Mouse (Mus musculus) thymus, postnatal 25 days (tissue): ENCODE results near the gene Zpr1.
"Not testable (repeated sequence)": the region's sequence is repeated elsewhere in the genome, so short reads cannot be mapped to it uniquely, and the experiment has no call there.

ENCODE experiments used
- DNase-seq: peaks from one replicate; pipeline ENCODE4 v3.0.0; 2022

Gene Zpr1

DNA sequence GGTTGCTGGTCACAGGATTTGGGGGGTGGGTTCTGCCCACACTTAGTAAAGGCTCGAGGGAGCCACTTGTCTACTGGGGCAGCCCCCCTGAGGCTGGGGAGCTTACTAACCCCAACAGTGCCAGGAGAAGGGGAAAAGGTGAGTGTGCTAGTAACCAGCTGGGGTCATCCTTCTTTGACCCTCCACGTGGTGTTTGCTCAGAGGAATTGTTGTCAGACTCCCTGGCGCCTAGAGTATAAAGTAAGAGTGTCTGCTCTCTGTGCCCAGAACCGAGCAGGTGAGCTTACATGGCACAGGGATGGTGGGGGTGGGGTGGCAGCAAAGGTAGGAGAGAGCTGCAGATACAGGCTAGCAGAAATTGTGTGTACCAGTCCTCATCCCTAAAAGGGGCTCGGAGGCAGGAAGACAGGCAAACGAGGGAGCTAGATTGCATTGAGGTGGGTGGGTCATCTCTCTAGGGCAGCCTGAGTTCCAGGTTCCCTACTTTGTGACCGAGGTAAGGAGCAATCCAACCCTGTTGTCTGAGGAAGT lies 4.5 kb upstream of the Zpr1 start, which contains the start of gene Apoa5:
TSS of gene Apoa5 (plus strand) at position 291 of the 531 bp plus-strand sequence.
- DNase-seq: no peak

DNA sequence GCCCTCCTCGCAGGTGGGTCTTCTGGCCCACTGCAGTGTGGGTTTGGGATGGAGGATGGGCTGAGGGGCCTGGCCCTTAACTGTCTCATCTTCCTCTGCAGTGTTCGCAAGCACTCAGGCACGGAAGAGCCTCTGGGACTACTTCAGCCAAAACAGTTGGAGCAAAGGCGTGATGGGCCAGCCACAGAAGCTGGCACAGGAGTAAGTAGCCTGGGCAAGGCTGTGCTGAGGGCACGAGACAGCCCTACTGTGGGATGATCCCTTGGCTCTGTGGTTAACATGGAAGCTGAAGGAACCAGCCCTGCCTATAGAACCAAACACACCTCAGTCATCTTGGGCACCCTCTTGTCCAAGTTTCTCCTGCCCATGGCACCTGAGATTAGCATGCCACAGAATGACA lies 3.7 kb upstream of the Zpr1 start:
- no peak for DNase-seq

DNA sequence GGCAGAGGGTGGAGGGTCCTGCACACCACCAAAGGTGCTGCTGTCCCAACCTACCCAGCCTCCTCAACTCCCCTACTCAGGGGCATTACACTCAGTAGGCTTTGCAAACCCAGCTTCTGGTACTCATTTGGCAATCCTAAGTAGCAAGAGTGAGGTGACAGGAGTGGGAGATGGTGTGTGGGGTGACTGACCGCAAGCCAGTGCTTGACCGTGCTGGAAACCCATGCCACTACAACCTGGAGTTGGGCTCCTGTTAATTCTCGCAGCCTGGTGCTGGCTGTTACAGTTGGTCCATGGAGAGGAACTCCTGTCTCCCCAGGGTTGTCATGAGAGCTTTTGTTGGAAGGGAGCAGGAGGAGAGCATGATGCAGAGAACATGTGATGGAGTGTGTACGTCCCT lies 2.1 kb upstream of the Zpr1 start:
- no peak for DNase-seq

DNA sequence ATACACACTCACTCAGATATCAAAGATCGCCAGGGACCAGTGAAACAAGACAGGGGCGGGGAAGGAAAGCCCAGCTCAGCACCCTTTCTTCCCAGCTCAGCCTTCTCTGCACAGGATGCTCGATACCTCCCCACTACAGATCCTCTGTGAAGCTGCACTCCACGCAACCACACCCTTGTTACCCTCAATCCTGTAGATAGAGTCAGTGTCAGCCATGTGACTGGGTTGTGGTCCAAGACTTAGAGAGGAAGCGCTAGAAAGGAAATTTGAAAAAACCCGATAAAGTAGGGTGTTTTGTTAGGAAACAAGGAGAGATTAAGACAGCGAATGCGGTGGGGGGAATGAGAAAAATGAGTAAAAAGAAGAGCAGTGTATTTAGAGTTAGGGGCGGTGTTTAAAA lies 794 bp upstream of the Zpr1 start:
- peak; percentile 14 for DNase-seq

DNA sequence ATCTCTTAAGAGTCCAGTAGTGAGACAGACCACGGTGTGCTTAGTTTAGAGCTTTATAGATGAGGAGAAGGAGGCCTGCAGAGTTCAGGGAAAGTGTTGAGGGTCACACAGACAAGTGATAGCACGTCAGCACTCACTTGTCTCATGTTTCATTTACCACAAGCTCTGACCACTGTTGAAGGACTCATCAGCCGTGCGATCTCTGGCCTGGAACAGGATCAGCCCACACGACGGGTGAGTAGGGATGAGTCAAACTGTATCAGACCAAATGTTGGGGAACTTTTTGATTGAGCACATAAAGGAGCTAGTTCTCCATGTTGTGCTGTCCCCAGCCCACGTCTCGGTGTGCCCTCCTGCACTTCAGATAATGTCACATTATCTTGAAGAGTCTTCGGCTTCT lies 1.6 kb downstream of the Zpr1 start:
- DNase-seq: no peak

DNA sequence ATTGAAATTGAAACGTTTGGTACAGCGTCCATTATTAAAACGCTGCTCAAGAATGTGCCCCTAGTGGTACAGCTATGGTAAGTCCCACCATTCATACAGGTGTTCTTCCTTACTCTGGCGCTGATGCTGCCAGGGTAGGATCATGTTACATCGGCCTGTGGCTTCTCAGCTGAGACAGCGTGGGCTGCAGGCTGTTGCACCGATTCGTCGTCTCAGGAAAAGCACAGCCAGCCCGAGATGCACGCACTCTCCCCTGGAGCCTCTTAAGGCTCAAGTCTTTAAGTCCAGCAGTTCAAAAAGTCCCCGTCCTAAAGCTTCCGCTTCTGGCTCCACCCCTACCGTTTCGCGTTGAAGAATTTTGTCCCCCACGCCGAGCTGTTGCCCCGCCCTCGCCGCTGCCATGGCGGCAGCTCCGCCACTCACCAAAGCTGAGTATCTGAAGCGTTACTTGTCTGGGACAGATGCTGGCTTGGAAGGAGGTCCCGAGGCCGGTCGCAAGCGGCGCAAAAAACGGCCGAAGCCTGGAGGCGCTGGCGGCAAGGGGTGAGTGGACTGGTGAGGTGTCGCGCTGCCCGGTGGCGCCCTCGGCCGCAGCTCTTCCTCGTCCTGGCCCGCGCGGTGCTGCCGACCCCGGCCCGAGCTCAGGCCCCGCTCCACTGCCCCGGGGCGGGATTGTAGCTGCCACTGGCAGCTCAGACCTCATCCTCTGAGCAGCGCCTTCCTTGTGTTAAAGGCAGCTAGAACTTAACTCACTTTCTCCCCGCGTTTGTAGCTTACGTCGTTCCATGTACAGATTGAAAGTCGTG lies 10.0 kb downstream of the Zpr1 start, which contains the start of gene Bud13:
TSS of gene Bud13 (plus strand) at position 378 of the 806 bp plus-strand sequence.
- peak; percentile 98 for DNase-seq

DNA sequence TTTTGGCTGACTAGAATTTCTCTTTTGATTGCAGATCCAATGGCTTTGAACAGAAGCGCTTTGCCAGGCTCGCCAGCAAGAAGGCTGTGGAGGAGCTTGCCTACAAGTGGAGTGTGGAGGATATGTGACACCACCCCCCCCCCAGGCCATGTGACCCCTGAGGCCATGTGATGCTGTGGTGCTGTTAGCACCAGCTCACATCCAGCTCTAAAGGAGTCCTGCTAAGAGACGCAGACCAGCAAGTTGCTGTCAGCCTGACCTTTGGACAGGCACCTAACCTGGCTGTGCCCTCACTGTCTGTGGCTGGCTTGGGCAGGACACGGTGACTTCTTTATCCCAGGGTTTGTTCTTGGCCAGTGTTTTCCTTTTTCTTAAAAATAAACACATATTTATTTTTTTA lies 25.5 kb downstream of the Zpr1 start:
- DNase-seq: no peak

DNA sequence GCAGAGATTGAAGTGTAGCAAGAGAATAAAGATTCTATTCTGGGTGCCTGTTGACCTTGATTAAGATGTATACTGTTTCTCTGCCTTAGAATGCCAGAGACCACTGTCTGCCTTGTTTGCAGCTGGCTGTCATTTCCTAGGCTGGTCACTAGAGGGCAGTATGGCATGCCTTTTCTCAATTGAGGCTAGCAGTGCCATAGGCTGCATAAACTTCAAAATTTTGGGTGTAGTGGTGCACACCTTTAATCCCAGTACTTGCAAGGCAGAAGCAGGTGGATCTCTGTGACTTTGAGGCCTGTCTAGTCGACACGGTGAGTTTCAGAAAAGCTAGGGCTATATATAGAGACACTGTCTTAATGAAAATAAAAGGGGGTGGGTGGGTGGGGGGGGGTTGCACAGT lies 29.3 kb downstream of the Zpr1 start:
- peak; percentile 58 for DNase-seq

DNA sequence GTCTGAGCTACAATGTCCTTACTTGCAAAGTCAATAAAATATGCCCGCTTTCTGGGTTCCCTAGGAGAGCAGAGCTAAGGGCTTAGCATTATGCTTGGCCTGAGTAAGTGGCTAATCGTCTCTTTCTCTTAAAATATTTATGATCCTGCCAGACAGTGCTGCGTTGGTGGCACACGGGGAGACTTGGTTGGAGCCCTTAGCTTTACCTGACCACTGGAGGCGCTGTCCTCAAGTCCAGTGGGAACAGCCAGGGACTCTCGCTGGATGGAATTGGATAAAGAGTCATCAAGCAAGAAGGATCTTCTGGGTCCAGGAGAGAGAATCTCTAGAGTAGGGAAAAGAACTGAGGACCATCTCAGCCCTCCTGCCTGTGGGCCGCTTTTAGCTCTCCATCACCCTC lies 36.3 kb downstream of the Zpr1 start:
- no peak for DNase-seq

DNA sequence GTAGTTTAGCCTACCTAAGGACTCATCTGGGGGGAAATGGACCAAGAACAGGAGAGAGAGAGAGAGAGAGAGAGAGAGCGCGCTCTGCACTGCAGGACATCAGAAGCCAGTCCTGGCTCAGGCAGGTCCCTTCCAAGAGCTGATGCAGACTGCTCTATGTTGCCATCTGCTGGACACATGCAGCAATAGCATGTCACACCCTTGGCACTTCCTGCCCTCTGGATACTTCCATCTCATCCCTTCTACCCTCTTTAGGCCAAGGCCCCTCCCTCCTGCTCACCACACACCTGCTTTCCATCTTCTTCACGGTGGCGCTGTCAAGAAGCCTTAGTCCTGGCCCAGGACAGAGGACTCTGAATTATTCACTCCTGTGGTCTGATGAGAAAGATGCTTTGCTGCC lies 41.6 kb downstream of the Zpr1 start:
- DNase-seq: peak; percentile 63

DNA sequence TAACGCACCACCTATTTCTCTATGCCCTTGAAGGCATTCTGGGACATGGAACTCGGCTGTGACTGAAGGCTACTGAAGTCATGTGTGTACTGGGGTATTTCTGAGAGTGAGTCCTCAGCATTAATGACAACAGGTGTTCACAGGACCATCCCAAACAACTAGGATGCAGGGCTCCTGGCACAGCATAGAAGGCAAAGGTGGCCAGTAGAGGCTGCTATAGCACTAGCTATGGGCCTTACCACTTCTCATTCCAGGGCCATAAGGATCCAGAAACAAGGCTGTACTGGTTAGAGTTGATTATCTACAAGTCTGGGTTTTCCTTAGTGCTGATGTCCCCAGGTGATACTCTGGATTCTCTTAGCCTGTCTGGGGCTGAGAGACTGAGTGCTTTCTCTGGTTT lies 42.1 kb downstream of the Zpr1 start:
- DNase-seq: no peak

DNA sequence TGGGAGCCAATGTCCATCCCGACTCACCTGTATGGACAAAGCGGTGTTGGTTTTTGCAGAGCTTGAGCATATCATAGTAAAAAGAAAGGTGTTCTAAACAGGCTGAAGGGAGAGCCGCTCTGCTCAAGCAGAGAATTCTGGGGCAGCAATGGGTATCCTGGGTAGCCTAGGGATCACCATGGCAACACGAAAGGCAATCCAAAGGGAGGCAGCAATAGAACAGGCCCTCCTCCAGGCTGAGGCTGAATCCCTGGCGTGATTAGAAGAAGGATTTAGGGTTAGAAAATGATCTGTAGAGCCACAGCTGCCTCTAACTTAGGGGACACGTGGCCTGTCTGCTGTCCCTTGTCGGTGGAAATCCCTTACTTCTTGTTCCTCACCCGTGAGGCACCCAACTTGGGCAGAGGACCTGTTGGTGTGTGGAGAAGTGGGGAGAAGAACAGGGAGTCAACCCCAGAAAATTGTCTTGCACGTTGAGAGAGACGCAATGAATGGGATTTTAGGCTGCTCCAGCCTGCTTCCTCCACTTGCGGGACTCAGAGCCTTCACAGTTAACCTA lies 43.0 kb downstream of the Zpr1 start:
- DNase-seq: no peak

DNA sequence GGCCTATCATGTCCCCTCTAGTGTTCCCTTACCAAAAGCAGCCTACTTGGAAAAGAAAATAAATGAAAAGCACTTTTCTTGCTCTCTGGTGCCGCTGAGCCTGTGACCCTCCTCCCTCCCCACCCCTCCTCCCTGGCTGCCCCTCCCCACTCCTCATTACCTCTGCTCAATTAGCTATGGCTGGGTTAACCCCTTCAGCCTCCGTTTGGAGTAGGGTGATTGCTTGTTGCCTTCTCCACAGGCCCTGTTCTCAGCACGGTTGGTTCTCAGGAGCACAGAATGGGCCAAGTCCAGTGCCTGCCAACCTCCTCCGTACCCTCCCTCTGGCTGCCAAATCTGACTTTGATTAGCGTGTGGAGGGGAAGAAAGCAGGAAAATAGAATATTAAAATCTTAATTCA lies 43.5 kb downstream of the Zpr1 start:
- no peak for DNase-seq

DNA sequence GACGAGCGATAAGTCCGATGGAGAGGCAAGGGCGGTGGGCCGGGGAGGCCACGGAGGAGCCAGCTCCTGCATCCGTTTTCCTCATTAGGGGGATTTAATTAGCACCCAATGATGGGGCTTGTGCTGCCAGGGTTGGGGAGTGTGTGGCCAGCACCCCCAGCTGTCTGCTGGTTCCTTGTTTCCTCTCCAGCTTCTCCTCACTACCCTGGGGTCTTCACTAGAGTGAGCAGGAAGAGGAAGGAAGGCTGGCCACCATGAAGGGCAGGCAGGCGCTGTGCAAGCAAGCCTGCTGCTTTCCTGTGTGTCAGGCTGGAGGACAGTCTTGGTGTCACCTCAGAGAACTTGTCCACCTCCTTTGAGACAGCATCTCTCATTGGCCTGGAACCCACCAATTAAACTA lies 44.0 kb downstream of the Zpr1 start:
- no peak for DNase-seq

DNA sequence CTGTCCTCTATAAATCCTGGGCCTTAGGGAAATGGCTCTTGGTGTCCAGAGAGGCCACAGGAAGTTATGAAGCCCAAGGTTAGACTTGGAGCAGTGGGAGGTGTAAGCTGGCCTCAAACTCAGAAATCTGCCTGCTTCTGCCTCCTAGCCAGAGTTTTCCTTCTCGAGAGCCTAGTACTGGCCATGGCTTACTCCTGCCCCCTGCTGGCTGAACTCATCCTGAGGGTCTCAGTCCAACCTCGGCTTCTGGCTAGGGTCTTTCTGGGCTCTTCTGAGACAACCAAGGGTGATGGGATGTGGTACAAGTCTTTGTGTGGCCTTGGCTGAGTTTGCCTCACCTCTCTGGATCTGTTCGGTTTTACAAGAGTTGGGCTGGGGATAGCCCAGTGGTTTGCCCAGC lies 45.1 kb downstream of the Zpr1 start:
- no peak for DNase-seq

DNA sequence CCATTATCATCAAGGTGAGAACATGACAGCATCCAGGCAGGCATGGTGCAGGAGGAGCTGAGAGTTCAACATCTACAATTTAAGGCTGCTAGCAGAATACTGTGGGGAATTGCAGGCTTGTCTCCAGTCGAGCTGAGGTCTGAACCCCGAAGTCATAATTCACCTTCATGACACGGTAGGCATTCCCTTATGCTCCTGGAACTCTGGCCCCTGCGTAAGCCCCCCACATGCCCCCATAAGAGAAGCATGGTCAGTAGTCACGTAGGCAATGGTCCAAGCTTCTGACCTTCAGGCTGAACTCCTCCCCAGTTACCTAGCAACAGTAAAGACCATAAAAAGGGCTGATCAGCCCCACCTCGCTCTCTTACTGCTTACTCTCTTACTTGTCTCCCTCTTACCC lies 47.0 kb downstream of the Zpr1 start, which contains the start of gene 4931429L15Rik:
TSS of gene 4931429L15Rik (minus strand) at position 101 of the 400 bp plus-strand sequence.
- not testable (repeated sequence) for DNase-seq

DNA sequence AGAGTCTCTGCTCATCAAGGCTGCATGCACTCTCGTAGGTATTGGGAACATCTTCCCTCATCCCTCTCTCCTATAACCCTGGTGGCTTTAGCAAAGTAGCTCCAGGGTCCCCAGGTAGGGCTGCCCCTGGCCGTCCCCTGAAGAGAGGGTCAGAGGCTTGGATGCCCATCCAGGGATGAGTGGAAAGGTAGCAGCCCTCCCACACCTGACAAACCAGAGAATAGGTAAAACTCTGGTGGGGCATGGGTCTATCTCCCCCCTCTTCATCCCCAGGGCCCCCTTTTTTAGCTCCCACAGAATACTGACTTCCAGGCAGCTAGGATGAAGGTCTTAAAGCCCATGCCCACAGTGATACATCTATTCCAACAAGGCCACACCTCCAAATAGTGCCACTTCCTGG lies 47.6 kb downstream of the Zpr1 start:
- DNase-seq: no peak

DNA sequence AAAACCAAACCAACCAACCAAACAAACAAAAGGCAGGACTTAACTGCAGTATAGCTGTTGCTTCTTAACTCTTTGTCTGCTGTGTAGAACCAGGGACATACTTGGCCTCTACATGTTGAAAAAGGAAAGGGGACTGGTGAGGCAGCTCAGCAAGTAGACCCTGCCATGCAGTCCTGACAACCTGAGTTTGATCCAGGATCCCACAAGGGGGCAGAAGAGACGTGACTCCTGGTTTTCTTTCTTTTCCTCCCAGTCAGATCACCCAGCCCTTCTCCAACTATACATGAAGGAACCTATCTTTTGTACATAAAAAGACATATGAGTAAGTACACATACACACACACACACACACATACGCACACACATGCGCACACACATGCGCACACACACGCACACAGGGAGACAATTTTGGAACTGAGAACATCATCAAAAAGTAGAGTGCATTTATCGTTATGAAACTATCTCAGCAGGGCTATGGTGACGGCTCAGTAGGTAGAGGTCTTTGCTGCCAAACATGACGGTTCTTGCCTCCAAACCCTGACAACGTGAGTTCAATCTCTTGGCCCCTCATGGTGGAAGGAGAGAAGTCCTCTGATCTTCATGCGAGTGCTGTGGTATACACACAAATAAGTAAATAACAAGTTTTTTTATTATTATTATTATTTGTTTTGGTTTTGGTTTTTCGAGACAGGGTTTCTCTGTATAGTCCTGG lies 54.0 kb downstream of the Zpr1 start:
- no peak for DNase-seq

DNA sequence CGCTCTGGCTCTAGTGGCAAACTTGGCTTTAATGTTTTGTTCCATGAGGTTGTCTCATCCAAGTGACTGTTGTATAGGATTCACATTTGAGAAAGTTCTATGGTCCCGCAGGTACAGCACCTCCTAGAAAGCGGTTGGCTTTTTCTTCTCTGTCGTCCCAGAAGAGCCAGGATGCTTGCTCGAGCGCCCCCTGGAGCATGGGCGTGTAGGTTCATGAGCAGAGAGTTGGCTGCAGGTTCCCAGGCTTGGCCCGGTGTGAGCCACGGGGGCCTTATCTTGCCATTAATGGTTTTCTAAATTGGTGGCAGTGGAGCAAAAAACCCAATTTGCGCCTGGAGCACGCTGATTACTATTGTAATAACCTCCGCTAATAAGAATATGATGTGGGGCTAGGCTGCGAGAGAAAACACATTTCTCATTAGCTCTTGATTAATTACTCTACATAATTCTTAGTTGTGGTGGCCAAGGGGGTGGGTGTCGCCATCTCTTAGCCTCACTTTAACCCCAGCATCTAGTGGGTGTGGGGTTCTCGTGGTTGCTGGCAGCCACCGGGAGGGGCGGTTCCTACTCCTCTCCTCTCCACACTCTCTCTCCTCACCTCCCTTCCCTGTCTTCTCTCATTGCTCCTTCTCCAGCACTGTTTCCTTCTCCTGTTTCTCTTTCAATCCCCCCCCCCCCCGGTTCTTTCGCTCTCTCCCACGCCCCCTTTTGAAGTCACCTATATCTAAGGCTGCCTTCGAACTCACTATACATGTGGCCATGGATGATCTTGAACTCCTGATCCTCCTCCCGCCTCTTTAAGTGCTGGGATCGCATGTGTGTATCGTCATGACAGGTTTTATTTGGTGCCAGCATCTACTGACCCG lies 55.1 kb downstream of the Zpr1 start:
- no peak for DNase-seq

DNA sequence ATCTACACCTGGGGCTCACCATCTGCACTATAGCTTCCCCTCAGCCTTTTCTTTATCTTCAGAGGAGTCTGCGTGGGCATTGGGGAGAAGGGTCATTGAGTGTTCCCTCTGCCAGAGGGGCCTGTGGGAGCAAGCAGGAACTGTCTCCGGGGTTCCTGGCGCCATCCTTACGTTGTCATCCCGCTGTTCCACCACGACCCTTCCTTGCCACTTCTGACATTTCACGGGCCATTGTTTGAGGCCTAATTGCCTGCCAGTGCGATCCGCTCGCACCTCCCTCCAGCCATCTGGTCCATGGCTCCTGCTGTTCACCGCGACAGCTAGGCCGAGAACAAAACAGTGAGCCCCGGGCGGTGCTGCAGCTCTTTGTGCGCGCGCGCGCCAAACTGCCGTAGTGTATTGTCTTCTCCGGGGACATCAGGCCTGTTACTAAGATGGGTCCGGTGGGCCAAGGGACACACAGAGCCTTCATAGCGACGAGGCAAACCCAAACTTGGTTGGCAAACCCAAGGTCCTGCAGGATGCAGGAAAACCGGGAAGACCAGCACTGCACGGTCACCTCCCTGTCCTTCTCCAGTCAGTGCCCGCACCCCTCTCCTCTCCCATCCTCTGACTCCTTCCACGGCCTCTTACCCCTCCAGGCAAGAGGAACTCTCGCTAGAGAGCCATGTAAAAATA lies 55.8 kb downstream of the Zpr1 start:
- peak; percentile 12 for DNase-seq

DNA sequence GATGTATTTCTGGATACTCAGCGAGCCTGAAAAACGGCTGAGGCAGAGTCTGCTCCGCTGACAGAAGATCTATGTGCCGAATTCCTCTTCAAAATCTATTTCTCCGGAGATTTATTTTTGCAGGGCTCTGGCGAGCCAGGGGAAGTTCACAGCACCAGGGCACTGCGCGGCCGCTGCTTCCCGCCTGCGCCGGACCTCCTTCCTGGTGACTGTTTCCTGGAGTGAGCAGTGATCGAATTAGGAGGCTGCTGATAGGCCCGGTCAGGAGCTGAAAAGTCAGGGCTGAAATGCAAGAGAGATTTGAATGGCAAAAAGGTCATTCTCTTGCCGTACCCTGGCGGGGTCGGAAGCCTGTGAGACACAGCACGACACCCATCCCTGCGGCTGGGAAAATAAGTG lies 56.4 kb downstream of the Zpr1 start:
- no peak for DNase-seq
